Mouse (Mus musculus) stomach, postnatal 0 days (tissue): ENCODE measurements at regions not wholly inside any gene's neighbourhood (a gene's known extent, or its start where the extent isn't known, plus 50 kb on each side); places are given as distances from the start of the nearest gene placed in this dataset.

ENCODE experiments used
- ATAC-seq: fragments of 200-750 bp; cut with Nextera tagmentation; 2 replicates; pipeline ENCODE4 v1.8.0; 2017; ENCODE audit not compliant: low FRiP score, low TSS enrichment
- DNase-seq: peaks from one replicate; pipeline ENCODE4 v3.0.0-alpha.2; 2016; ENCODE audit warnings: low spot score
- H3K27ac ChIP-seq: fragments of 300-500 bp; sonication (generic); replicated peaks from 2 replicates; pipeline ENCODE4 v1.5.1; 2014; ENCODE audit warnings: mild to moderate bottlenecking, control low read depth
- H3K27me3 ChIP-seq: fragments of 300-500 bp; sonication (generic); 2 replicates; pipeline ENCODE4 v1.6.1; 2014; ENCODE audit warnings: low read length; ENCODE audit not compliant: control insufficient read depth, insufficient read depth
- H3K36me3 ChIP-seq: fragments of 300-500 bp; sonication (generic); 2 replicates; pipeline ENCODE4 v1.6.1; 2014; ENCODE audit warnings: low read length, mixed read lengths; ENCODE audit not compliant: control insufficient read depth, insufficient read depth
- H3K4me1 ChIP-seq: fragments of 300-500 bp; sonication (generic); replicated peaks from 2 replicates; pipeline ENCODE4 v1.6.1; 2014; ENCODE audit warnings: antibody characterized with exemption; ENCODE audit not compliant: control insufficient read depth, insufficient read depth
- H3K4me2 ChIP-seq: fragments of 300-500 bp; sonication (generic); replicated peaks from 2 replicates; pipeline ENCODE4 v1.6.1; 2014; ENCODE audit warnings: low read depth, mild to moderate bottlenecking, control low read depth, moderate library complexity
- H3K4me3 ChIP-seq: fragments of 300-500 bp; sonication (generic); 2 replicates; pipeline ENCODE4 v1.5.1; 2014; ENCODE audit warnings: low read depth, low read length, control low read depth
- H3K9ac ChIP-seq: fragments of 300-500 bp; sonication (generic); 2 replicates; pipeline ENCODE4 v1.6.1; 2014; ENCODE audit warnings: mild to moderate bottlenecking, low read length, control low read depth, mixed read lengths
- H3K9me3 ChIP-seq: fragments of 300-500 bp; sonication (generic); 2 replicates; pipeline ENCODE4 v1.6.1; 2016; ENCODE audit warnings: low read length; ENCODE audit not compliant: control insufficient read depth
- CTCF ChIP-seq: IDR thresholded peaks from 2 replicates; pipeline ENCODE4 v1.5.1; 2016; ENCODE audit warnings: antibody characterized with exemption, low read depth, mild to moderate bottlenecking, moderate library complexity
- EP300 ChIP-seq: optimal IDR thresholded peaks from 2 replicates; pipeline ENCODE3; 2016; ENCODE audit warnings: antibody characterized with exemption
- WGBS: fragments of 180-500 bp; shearing (Covaris S2); extraction: QIAGEN DNeasy Blood & Tissue Kit; methylation state at CpG from one replicate; pipeline ENCODE4 v1.1.7; 2014; 5-methylcytosine and 5-hydroxymethylcytosine counted together

GRCm38 (mm10) chrX:93042736-93043135 is 243.5 kb upstream of the Arx start:
- Histone ChIP-seq H3K9ac (no peak overlapping the region), H3K9me3 (no peaks in the 10 kb centered on the region), H3K4me2 (no peak overlapping the region), H3K4me3 (no peak overlapping the region), H3K27ac (no peak overlapping the region), H3K27me3 (no peaks in the 10 kb centered on the region), H3K36me3 (no peaks in the 10 kb centered on the region), H3K4me1 (no peaks in the 10 kb centered on the region)
- DNase-seq (no peak), ATAC-seq (no peak)
- WGBS = 58% methylated on average over 3 of the region's 3 CpGs
- no peak for TF ChIP-seq EP300
- TF ChIP-seq CTCF = no peak

DNA sequence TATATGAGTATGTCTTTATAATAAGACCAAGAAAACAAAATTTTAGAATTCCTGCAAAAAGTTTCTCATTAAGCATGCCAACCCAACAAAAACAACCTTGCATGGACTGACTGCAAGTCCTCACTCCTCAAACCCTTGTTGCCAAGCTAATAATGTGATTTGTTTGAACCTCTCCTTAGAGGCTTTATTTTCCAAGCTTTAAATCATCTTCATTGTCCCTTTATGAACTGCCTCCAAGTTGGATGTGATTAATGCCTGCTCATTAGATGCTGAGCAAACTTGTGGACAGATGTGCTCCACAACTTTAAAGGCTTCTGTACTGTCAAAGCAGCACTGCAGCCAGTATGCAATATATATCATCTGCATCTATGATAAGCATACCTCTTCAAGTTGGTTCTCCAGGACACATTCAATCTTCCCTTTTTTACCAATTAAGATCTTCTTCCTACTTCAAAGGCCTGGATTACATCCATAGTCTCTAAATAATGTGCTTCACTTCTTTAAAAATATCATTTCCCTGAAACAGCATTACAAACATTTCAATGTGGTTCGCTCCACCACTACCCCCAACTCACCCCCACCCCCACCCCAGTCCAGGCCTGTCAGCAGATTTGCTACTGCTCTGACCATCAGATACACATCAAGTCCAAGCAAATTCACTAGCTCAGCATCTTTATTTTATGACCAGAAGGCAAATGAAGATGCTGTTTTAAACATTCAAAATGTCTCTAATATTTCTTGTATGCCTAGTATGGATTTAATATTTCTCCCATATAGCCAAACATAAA is 237.1 kb upstream of the Arx start:
- no peaks in the 10 kb centered on the region for H3K4me1 ChIP-seq
- DNase-seq (no peak), ATAC-seq (no peak)
- TF ChIP-seq EP300 = no peak
- TF ChIP-seq CTCF = no peak
- H3K9ac ChIP-seq = no peak overlapping the region
- WGBS = 73% methylated on average over 1 of the region's 1 CpGs
- H3K36me3 ChIP-seq = no peaks in the 10 kb centered on the region
- H3K4me3 ChIP-seq = no peak overlapping the region
- H3K4me2 ChIP-seq = no peak overlapping the region
- H3K27ac ChIP-seq = no peak overlapping the region
- no peaks in the 10 kb centered on the region for H3K9me3 ChIP-seq
- H3K27me3 ChIP-seq = no peaks in the 10 kb centered on the region

GRCm38 (mm10) chrX:93049755-93050143 is 236.5 kb upstream of the Arx start:
- H3K4me1 ChIP-seq = no peaks in the 10 kb centered on the region
- no peaks in the 10 kb centered on the region for H3K9me3 ChIP-seq
- no peak for TF ChIP-seq CTCF
- no peak for TF ChIP-seq EP300
- ATAC-seq (no peak), DNase-seq (no peak)
- H3K36me3 ChIP-seq = no peaks in the 10 kb centered on the region
- no peak overlapping the region for H3K27ac ChIP-seq
- H3K27me3 ChIP-seq = no peaks in the 10 kb centered on the region
- WGBS = 70% methylated on average over 3 of the region's 3 CpGs
- no peak overlapping the region for H3K4me2 ChIP-seq
- H3K4me3 ChIP-seq = no peak overlapping the region
- no peak overlapping the region for H3K9ac ChIP-seq

DNA sequence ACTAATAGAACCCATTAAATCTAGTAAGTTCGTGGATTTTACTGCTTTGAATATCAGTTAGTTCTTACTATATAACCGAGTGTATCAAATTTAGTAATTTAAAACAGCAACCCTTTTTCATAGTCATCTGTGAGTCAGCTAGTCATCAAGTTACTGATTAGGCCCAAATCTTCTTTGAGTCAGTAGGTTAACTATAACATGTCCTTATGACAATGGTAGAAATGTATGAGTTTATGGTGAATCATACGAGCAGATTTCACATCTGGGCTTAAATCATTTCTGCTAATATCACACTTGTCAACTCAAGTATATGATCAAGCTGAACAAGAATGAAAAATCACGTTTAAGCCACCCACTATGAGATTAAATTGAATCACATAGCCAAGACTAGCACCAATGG is 226.7 kb upstream of the Arx start:
- Histone ChIP-seq H3K27ac (no peak overlapping the region), H3K9ac (no peak overlapping the region), H3K27me3 (no peaks in the 10 kb centered on the region), H3K4me1 (no peaks in the 10 kb centered on the region), H3K9me3 (no peaks in the 10 kb centered on the region), H3K4me3 (no peak overlapping the region), H3K4me2 (no peak overlapping the region), H3K36me3 (no peaks in the 10 kb centered on the region)
- 77% methylated on average over 4 of the region's 4 CpGs for WGBS
- TF ChIP-seq CTCF (no peak), EP300 (no peak)
- no peak for ATAC-seq
- DNase-seq = no peak

- H3K9me3 ChIP-seq = no peaks in the 10 kb centered on the region
- no peak overlapping the region for H3K4me3 ChIP-seq
- H3K27me3 ChIP-seq = no peaks in the 10 kb centered on the region
- 52% methylated on average over 7 of the region's 7 CpGs for WGBS
- ATAC-seq (no peak), DNase-seq (no peak)
- H3K27ac ChIP-seq = no peak overlapping the region
- H3K4me2 ChIP-seq = no peak overlapping the region; the same call in 1 of the 2 replicates
- H3K9ac ChIP-seq = no peak overlapping the region
- H3K4me1 ChIP-seq = no peaks in the 10 kb centered on the region
- no peak for TF ChIP-seq EP300
- TF ChIP-seq CTCF = no peak
- no peaks in the 10 kb centered on the region for H3K36me3 ChIP-seq
Measured at GRCm38 (mm10) chrX:93068884-93069283, 217.4 kb upstream of the Arx start.

DNA sequence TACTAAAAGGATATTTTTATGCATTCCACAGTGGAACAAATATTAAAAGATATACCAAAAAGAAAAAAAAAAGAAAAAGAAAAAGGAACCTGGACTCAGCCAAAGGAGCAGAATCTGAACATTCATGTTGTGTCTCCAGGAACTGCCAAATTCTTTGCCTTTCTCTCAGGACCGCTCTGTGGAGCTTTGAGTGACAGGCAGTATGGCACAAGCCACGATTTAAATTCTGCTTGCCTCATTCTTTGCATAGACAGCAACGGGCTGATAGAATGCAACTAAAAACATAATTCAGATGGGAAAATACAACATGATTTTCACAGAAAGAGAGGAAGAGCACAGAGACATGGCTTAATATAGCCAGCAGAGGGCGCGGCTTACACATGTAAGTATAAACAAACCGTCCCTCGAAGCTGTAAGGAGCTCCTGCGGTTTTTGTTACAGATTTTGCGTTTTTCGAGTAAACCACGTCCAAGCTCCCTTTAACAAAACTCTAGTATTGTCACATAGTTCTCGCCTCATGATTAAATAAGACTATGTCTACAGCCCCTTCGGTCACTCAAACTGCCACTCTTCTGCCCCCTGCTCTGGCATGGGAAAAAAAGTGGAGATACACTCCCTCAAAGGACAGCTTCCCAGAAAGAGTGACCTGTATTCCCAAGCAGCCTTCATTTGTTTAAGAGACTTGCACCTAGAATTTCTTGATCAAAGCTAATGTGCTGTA is 216.5 kb upstream of the Arx start:
- Histone ChIP-seq H3K9me3 (no peaks in the 10 kb centered on the region), H3K4me2 (peak overlapping the region; percentile 30), H3K4me3 (peak overlapping the region; percentile 15; the same call in 1 of the 2 replicates), H3K4me1 (no peaks in the 10 kb centered on the region), H3K27ac (no peak overlapping the region), H3K9ac (no peak overlapping the region), H3K36me3 (no peaks in the 10 kb centered on the region), H3K27me3 (no peaks in the 10 kb centered on the region)
- 15% methylated on average over 13 of the region's 13 CpGs for WGBS
- DNase-seq (peak; percentile 24), ATAC-seq (no peak)
- TF ChIP-seq EP300 = no peak
- TF ChIP-seq CTCF = peak; percentile 80
